Mouse (Mus musculus) midbrain, embryonic 14.5 days (tissue): ENCODE measurements at regions not wholly inside any gene's neighbourhood (a gene's known extent, or its start where the extent isn't known, plus 50 kb on each side); places are given as distances from the start of the nearest gene placed in this dataset.

Experiments used
- ATAC-seq: fragments of 200-750 bp; cut with Nextera tagmentation; 2 replicates; pipeline ENCODE4 v1.8.0; 2017; ENCODE audit warnings: moderate number of reproducible peaks, moderate library complexity; ENCODE audit not compliant: low FRiP score, low TSS enrichment
- DNase-seq: peaks from one replicate; pipeline ENCODE4 v3.0.0-alpha.2; 2015
- H3K27ac ChIP-seq: fragments of 300-500 bp; sonication (generic); replicated peaks from 2 replicates; pipeline ENCODE4 v1.5.1; 2014; ENCODE audit warnings: mild to moderate bottlenecking, low read depth, low read length, moderate library complexity
- H3K27me3 ChIP-seq: fragments of 300-500 bp; sonication (generic); 2 replicates; pipeline ENCODE4 v1.6.1; 2014; ENCODE audit warnings: low read length, control low read depth, mixed read lengths; ENCODE audit not compliant: control insufficient read depth, insufficient read depth
- H3K36me3 ChIP-seq: fragments of 300-500 bp; sonication (generic); 2 replicates; pipeline ENCODE4 v1.6.1; 2014; ENCODE audit warnings: low read length, control low read depth; ENCODE audit not compliant: control insufficient read depth, insufficient read depth
- H3K4me1 ChIP-seq: fragments of 300-500 bp; sonication (generic); 2 replicates; pipeline ENCODE4 v1.6.1; 2014; ENCODE audit warnings: mild to moderate bottlenecking, antibody characterized with exemption, low read length, control low read depth; ENCODE audit not compliant: control insufficient read depth, insufficient read depth
- H3K4me2 ChIP-seq: fragments of 300-500 bp; sonication (generic); 2 replicates; pipeline ENCODE4 v1.6.1; 2014; ENCODE audit warnings: mild to moderate bottlenecking, low read length, moderate library complexity
- H3K4me3 ChIP-seq: fragments of 300-500 bp; sonication (generic); replicated peaks from 2 replicates; pipeline ENCODE4 v1.5.1; 2014; ENCODE audit warnings: low read depth, low read length
- H3K9ac ChIP-seq: fragments of 300-500 bp; sonication (generic); replicated peaks from 2 replicates; pipeline ENCODE4 v1.6.1; 2014; ENCODE audit warnings: mild to moderate bottlenecking, low read length, moderate library complexity
- H3K9me3 ChIP-seq: fragments of 300-500 bp; sonication (generic); 2 replicates; pipeline ENCODE4 v1.6.1; 2016; ENCODE audit warnings: low read length, control low read depth, mixed read lengths; ENCODE audit not compliant: control insufficient read depth
- WGBS: fragments of 180-500 bp; shearing (Covaris S2); extraction: QIAGEN DNeasy Blood & Tissue Kit; methylation state at CpG from one replicate; pipeline ENCODE4 v1.1.7; 2014; 5-methylcytosine and 5-hydroxymethylcytosine counted together

- no peak overlapping the region for H3K27ac ChIP-seq
- H3K36me3 ChIP-seq = no peaks in the 10 kb centered on the region
- H3K4me1 ChIP-seq = no peaks in the 10 kb centered on the region
- no peaks in the 10 kb centered on the region for H3K27me3 ChIP-seq
- no peak overlapping the region for H3K4me3 ChIP-seq
- H3K9me3 ChIP-seq = no peaks in the 10 kb centered on the region
- ATAC-seq = no peak
- whole genome bisulfite sequencing = 85% methylated on average over 8 of the region's 8 CpGs
- no peak overlapping the region for H3K9ac ChIP-seq
- H3K4me2 ChIP-seq = no peak overlapping the region
- DNase-seq = no peak
Observed at GRCm38 (mm10) chr17:80795453-80796105, 67.3 kb upstream of the Map4k3 start.

DNA sequence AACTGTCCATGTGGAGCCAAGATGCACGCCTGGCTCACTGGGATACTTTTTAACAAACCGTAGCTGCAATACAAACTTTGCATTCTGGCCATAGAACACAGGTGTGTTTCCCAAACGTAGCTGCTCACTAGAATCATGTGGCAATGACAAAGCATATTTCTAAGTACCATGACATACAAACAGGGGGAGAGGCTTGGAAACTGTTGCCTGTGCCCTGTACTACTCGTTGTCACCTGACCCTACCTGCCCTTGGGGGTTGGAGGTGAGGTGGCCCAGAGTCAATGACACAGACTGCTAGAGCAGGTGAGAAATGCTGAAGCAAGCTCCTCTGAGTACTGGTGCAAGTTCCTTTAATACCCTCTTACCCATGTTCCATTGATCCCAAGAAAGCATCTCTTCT is 64.3 kb upstream of the Map4k3 start:
- 88% methylated on average over 4 of the region's 4 CpGs for WGBS
- ATAC-seq (no peak), DNase-seq (no peak)
- H3K4me3 ChIP-seq = no peak overlapping the region
- H3K4me1 ChIP-seq = no peaks in the 10 kb centered on the region
- no peaks in the 10 kb centered on the region for H3K27me3 ChIP-seq
- no peaks in the 10 kb centered on the region for H3K36me3 ChIP-seq
- no peak overlapping the region for H3K27ac ChIP-seq
- no peaks in the 10 kb centered on the region for H3K9me3 ChIP-seq
- H3K9ac ChIP-seq = no peak overlapping the region
- H3K4me2 ChIP-seq = no peak overlapping the region

- H3K36me3 ChIP-seq = no peaks in the 10 kb centered on the region
- no peaks in the 10 kb centered on the region for H3K27me3 ChIP-seq
- peak; percentile 32 for DNase-seq
- H3K4me1 ChIP-seq = no peaks in the 10 kb centered on the region
- no peak overlapping the region for H3K4me2 ChIP-seq
- no peaks in the 10 kb centered on the region for H3K9me3 ChIP-seq
- H3K9ac ChIP-seq = no peak overlapping the region
- no peak for ATAC-seq
- H3K4me3 ChIP-seq = no peak overlapping the region
- WGBS = 61% methylated on average over 12 of the region's 12 CpGs
- no peak overlapping the region for H3K27ac ChIP-seq
Observed at GRCm38 (mm10) chr17:80789706-80790105, 61.4 kb upstream of the Map4k3 start.

DNA sequence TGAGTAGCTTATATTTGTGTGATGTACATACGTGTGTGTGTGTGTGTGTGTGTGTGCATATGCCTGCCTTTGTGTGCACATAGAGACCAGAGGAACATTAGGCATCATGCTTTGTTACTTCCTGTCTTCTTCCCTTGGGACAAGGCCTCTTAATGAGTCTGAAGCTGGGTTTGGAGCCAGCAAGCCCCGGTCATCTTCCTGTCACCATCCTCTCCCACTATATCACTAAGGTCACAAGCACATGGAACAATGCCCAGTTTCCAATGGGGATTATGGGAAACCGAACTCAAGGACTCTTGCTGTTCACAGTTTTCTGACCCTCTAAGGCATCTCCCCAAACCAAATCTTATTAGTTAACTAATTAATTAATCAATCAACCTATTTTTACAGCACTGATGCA is 60.7 kb upstream of the Map4k3 start:
- Histone ChIP-seq H3K4me1 (no peaks in the 10 kb centered on the region), H3K9ac (no peak overlapping the region), H3K27ac (no peak overlapping the region), H3K4me3 (no peak overlapping the region), H3K4me2 (no peak overlapping the region), H3K36me3 (no peaks in the 10 kb centered on the region), H3K9me3 (no peaks in the 10 kb centered on the region), H3K27me3 (no peaks in the 10 kb centered on the region)
- 88% methylated on average over 3 of the region's 3 CpGs for WGBS
- DNase-seq = no peak
- no peak for ATAC-seq

GRCm38 (mm10) chr17:80786858-80787257 is 58.6 kb upstream of the Map4k3 start:
- no peak overlapping the region for H3K4me3 ChIP-seq
- H3K27ac ChIP-seq = no peak overlapping the region
- no peaks in the 10 kb centered on the region for H3K4me1 ChIP-seq
- DNase-seq (no peak), ATAC-seq (no peak)
- no peak overlapping the region for H3K4me2 ChIP-seq
- 69% methylated on average over 2 of the region's 2 CpGs for WGBS
- H3K27me3 ChIP-seq = no peaks in the 10 kb centered on the region
- no peak overlapping the region for H3K9ac ChIP-seq
- no peaks in the 10 kb centered on the region for H3K36me3 ChIP-seq
- no peaks in the 10 kb centered on the region for H3K9me3 ChIP-seq

- no peak overlapping the region for H3K27ac ChIP-seq
- H3K27me3 ChIP-seq = no peaks in the 10 kb centered on the region
- ATAC-seq (no peak), DNase-seq (no peak)
- H3K4me1 ChIP-seq = no peaks in the 10 kb centered on the region
- no peaks in the 10 kb centered on the region for H3K9me3 ChIP-seq
- H3K36me3 ChIP-seq = no peaks in the 10 kb centered on the region
- no peak overlapping the region for H3K4me2 ChIP-seq
- 87% methylated on average over 8 of the region's 8 CpGs for WGBS
- H3K4me3 ChIP-seq = no peak overlapping the region
- no peak overlapping the region for H3K9ac ChIP-seq
Observed at GRCm38 (mm10) chr17:80786061-80786851, 58.0 kb upstream of the Map4k3 start.

DNA sequence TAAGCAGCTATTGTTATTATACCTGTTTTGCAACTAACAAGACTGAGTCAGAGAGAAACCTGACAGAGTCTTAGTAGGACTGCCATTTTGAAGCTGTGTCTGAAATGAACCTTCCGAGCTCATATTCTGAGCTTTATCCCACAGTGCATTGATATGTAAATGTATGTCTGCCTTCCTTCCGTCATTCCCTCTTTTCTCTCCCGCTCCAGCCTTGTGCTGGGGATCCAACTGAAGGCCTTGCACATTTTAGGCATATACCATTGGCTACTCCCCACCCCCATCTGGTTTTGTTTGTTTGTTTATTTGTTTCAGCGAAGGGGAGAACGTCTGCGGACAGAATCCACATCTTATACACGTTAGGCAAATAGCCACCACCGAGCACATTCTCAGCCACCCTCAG is 57.2 kb upstream of the Map4k3 start:
- H3K27me3 ChIP-seq = no peaks in the 10 kb centered on the region
- DNase-seq (no peak), ATAC-seq (no peak)
- H3K36me3 ChIP-seq = no peaks in the 10 kb centered on the region
- H3K9ac ChIP-seq = no peak overlapping the region
- WGBS = 56% methylated on average over 8 of the region's 8 CpGs
- no peaks in the 10 kb centered on the region for H3K4me1 ChIP-seq
- no peak overlapping the region for H3K4me3 ChIP-seq
- no peaks in the 10 kb centered on the region for H3K9me3 ChIP-seq
- H3K27ac ChIP-seq = no peak overlapping the region
- no peak overlapping the region for H3K4me2 ChIP-seq

DNA sequence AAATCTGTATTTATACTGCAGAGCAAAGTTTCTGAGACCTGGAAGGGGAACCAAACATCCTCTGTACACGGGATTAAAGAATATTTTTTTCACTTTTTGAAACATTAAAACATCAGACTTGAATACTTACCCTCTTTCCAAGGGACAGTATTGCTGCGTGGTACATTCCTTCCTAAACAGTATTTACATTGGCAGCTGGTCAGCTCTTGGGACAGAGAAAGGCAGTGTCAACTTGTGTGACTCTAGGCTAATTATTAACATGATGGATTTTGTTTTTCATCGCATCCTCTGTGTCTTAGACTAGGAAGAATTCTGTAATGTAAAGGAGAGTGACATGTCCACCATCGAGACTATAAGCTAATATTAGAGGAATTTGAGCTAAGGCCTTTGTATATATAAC is 56.8 kb upstream of the Map4k3 start:
- H3K27me3 ChIP-seq = no peaks in the 10 kb centered on the region
- H3K4me3 ChIP-seq = no peak overlapping the region
- no peak overlapping the region for H3K9ac ChIP-seq
- DNase-seq (no peak), ATAC-seq (no peak)
- H3K4me1 ChIP-seq = no peaks in the 10 kb centered on the region
- no peaks in the 10 kb centered on the region for H3K9me3 ChIP-seq
- WGBS = 81% methylated on average over 4 of the region's 4 CpGs
- H3K36me3 ChIP-seq = no peaks in the 10 kb centered on the region
- H3K27ac ChIP-seq = no peak overlapping the region
- H3K4me2 ChIP-seq = no peak overlapping the region

DNA sequence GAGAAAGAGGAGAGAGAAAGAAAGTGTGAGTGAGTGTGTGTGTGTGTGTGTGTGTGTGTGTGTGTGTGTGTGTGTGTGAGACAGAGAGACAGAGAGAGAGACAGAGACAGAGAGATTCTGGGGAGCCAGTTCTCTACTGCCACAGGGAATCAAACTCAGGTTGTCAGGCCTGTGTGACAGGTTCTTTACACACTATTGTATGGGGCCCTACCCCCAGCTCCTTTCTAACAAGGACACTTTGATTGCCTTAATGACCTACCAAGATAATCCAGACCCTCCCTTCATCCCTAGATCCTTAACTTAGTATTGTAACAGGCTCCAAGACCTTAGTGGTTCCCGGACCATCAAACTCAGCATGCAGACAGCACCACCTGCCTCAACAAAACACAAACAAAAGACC is 53.9 kb upstream of the Map4k3 start:
- Histone ChIP-seq H3K9ac (no peak overlapping the region), H3K27ac (no peak overlapping the region), H3K4me1 (no peaks in the 10 kb centered on the region), H3K4me2 (no peak overlapping the region), H3K9me3 (peaks cover 3% of the 10 kb centered on the region), H3K36me3 (no peaks in the 10 kb centered on the region), H3K4me3 (no peak overlapping the region), H3K27me3 (no peaks in the 10 kb centered on the region)
- WGBS = 36% methylated on average over 1 of the region's 1 CpGs
- no peak for DNase-seq
- no peak for ATAC-seq
